Mouse (Mus musculus) C2C12 (cell line): ENCODE measurements around the gene Pacsin3. TPM values are rescaled to one million over a fixed set of nuclear protein-coding genes. Genes with fewer than 3 reads are reported as not detected.
A peak's percentile ranks its signal among the peaks of the same experiment; 100 is the strongest.

Experiments used
- H3K27me3 ChIP-seq: one replicate; pipeline ENCODE4 v1.6.1; 2011; ENCODE audit not compliant: control insufficient read depth, insufficient read depth, insufficient read length
- H3K36me3 ChIP-seq: one replicate; pipeline ENCODE4 v1.6.1; 2011; ENCODE audit not compliant: control insufficient read depth, insufficient read depth
- H3K4me3 ChIP-seq: one replicate; pipeline ENCODE4 v1.5.1; 2011; ENCODE audit warnings: mild to moderate bottlenecking, control low read depth; ENCODE audit not compliant: poor library complexity, insufficient read depth, severe bottlenecking
- H3K79me2 ChIP-seq: one replicate; pipeline ENCODE4 v1.6.1; 2011; ENCODE audit not compliant: control insufficient read depth, insufficient read depth
- H3K79me3 ChIP-seq: one replicate; pipeline ENCODE4 v1.6.1; 2011; ENCODE audit warnings: low read depth, control low read depth
- H3ac ChIP-seq: one replicate; pipeline ENCODE3; 2011; ENCODE audit warnings: low read depth; ENCODE audit not compliant: control insufficient read depth, insufficient read length
- CEBPB ChIP-seq: IDR thresholded peaks from one replicate; pipeline ENCODE4 v1.6.1; 2011; ENCODE audit warnings: low read depth, mild to moderate bottlenecking, control low read depth, moderate library complexity
- CTCF ChIP-seq: IDR thresholded peaks from one replicate; pipeline ENCODE4 v1.5.1; 2011; ENCODE audit not compliant: control insufficient read depth, insufficient read depth, insufficient read length
- FOSL1 ChIP-seq: IDR thresholded peaks from one replicate; pipeline ENCODE4 v1.8.0; 2011; ENCODE audit warnings: mild to moderate bottlenecking, low read length; ENCODE audit not compliant: poor library complexity, insufficient read depth, severe bottlenecking
- MAX ChIP-seq: IDR thresholded peaks from one replicate; pipeline ENCODE4 v1.6.1; 2011; ENCODE audit warnings: mild to moderate bottlenecking, control low read depth
- MYOD1 ChIP-seq: IDR thresholded peaks from one replicate; pipeline ENCODE4 v1.6.1; 2011; ENCODE audit warnings: low read depth; ENCODE audit not compliant: control insufficient read depth, insufficient read length
- MYOG ChIP-seq: IDR thresholded peaks from one replicate; pipeline ENCODE4 v1.6.1; 2011; ENCODE audit not compliant: control insufficient read depth, insufficient read length; ENCODE audit errors: extremely low read depth
- USF1 ChIP-seq: IDR thresholded peaks from one replicate; pipeline ENCODE4 v1.6.1; 2011; ENCODE audit warnings: low read depth, mild to moderate bottlenecking, control low read depth, moderate library complexity
- polyA plus RNA-seq: library from polyadenylated mRNA; unstranded; fragments of >200 nt; fragmentation: generic; extraction: Trizol; gene quantifications from one replicate; pipeline ENCODE4 v1.2.1, GENCODE M21; 2012; ENCODE audit warnings: missing spikeins

Gene Pacsin3
- polyA plus RNA-seq, 1 experiment = 19.0 TPM

- Histone ChIP-seq H3K27me3 (no peaks in the 10 kb centered on the region), H3ac (no peak overlapping the region)
Observed at GRCm38 (mm10) chr2:91302845-91303244, 47.1 kb downstream of the Pacsin3 start.

GRCm38 (mm10) chr2:91305926-91306325, 50.2 kb downstream of the Pacsin3 start:
- Histone ChIP-seq H3K79me2 (no peaks in the 10 kb centered on the region), H3K4me3 (no peak overlapping the region), H3K36me3 (no peaks in the 10 kb centered on the region), H3K27me3 (no peaks in the 10 kb centered on the region), H3ac (no peak overlapping the region), H3K79me3 (no peaks in the 10 kb centered on the region)
- TF ChIP-seq CTCF (no peak), MYOG (no peak), CEBPB (no peak), MYOD1 (no peak), FOSL1 (no peak), USF1 (no peak), MAX (no peak)

More at GRCm38 (mm10) chr2:91302845-91303244, 47.1 kb downstream of the Pacsin3 start:
- Histone ChIP-seq H3K79me2 (no peaks in the 10 kb centered on the region), H3K36me3 (no peaks in the 10 kb centered on the region), H3K4me3 (no peak overlapping the region), H3K79me3 (no peaks in the 10 kb centered on the region)
- TF ChIP-seq MYOD1 (peak; percentile 47), CEBPB (no peak)

- H3ac ChIP-seq = no peak overlapping the region
- no peak overlapping the region for H3K4me3 ChIP-seq
- TF ChIP-seq CTCF (no peak), USF1 (no peak), FOSL1 (no peak), MAX (no peak), MYOG (no peak), MYOD1 (no peak), CEBPB (no peak)
- H3K36me3 ChIP-seq = no peaks in the 10 kb centered on the region
- no peaks in the 10 kb centered on the region for H3K79me2 ChIP-seq
- no peaks in the 10 kb centered on the region for H3K79me3 ChIP-seq
- H3K27me3 ChIP-seq = no peaks in the 10 kb centered on the region
Observed at GRCm38 (mm10) chr2:91306589-91306988, 50.8 kb downstream of the Pacsin3 start.

GRCm38 (mm10) chr2:91308680-91309079, 52.9 kb downstream of the Pacsin3 start:
- Histone ChIP-seq H3K4me3 (no peak overlapping the region), H3K36me3 (no peaks in the 10 kb centered on the region), H3K27me3 (no peaks in the 10 kb centered on the region), H3ac (no peak overlapping the region), H3K79me2 (no peaks in the 10 kb centered on the region), H3K79me3 (no peaks in the 10 kb centered on the region)
- TF ChIP-seq MYOG (no peak), MYOD1 (no peak), MAX (no peak), FOSL1 (no peak)

GRCm38 (mm10) chr2:91309546-91309945, 53.8 kb downstream of the Pacsin3 start:
- no peaks in the 10 kb centered on the region for H3K79me2 ChIP-seq
- no peak overlapping the region for H3ac ChIP-seq
- no peaks in the 10 kb centered on the region for H3K79me3 ChIP-seq
- no peak overlapping the region for H3K4me3 ChIP-seq
- H3K27me3 ChIP-seq = no peaks in the 10 kb centered on the region
- H3K36me3 ChIP-seq = no peaks in the 10 kb centered on the region
- TF ChIP-seq CTCF (no peak), FOSL1 (no peak), MYOD1 (no peak), MAX (no peak), CEBPB (no peak), USF1 (no peak), MYOG (no peak)

- H3K79me2 ChIP-seq = no peaks in the 10 kb centered on the region
- TF ChIP-seq USF1 (no peak), CEBPB (no peak), MAX (no peak), MYOG (no peak), MYOD1 (peak; percentile 86), FOSL1 (no peak)
- no peaks in the 10 kb centered on the region for H3K79me3 ChIP-seq
- no peak overlapping the region for H3K4me3 ChIP-seq
- no peaks in the 10 kb centered on the region for H3K36me3 ChIP-seq
- peak overlapping the region; percentile 50 for H3ac ChIP-seq
- H3K27me3 ChIP-seq = no peaks in the 10 kb centered on the region
Observed at GRCm38 (mm10) chr2:91312578-91313311, 57.0 kb downstream of the Pacsin3 start.
